Mouse (Mus musculus) heart, adult 8-10 months (tissue): ENCODE results near the gene Clec11a. TPM values are rescaled to one million over a fixed set of nuclear protein-coding genes. Genes with fewer than 3 reads are reported as not detected.

Source experiments
- DNase-seq: peaks from one replicate; pipeline ENCODE4 v3.0.0; 2022; ENCODE audit warnings: low spot score
- total RNA-seq, 4 experiments: library from RNA; stranded (reverse); gene quantifications; 2 replicates each; pipeline ENCODE4 v1.2.4; 2022

Gene Clec11a
- 1 to 10 TPM in 1 of 4 experiments, under 1 TPM in 3; 0.41 to 1.2 (median 0.67) TPM for total RNA-seq

DNA sequence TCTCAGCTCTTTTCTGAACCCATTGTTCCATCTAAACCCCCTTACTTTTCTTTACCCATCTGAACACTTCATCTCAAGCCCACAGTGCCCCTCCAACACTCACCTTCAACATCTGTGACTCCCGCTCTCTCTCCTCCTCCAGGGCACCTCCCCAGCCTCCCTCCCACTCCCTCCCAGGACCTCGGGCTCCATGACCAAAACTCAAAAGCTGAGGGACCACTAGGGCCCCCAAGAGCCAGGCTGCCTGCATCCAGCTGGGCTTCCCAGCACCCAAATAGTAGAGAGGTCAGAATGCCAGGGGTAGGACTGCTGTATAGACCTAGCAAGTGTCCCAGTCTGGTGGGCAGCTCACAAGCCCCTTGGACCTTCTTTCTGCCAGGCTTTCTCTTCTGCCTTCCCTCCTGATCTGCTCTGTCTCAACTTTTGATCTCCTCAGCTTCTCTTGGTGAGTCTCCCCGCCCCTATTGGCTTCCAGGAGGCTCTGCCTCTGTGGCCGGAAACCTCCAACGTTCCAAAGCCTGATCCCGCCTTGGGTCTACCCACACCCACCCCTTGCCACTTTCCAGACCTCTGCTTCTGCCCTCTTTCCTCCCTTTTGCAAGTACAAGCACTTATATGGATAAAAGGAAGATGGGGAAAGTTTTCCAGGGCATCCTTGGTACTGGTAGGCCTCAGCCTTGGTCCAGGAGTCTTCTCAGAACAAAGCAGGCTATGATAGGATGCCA, at the start of gene Clec11a:
Clec11a (minus strand) TSS at position 387 of the 725 bp plus-strand sequence.
- DNase-seq = no peak

- no peak for DNase-seq
Observed at GRCm38 (mm10) chr7:44355411-44355810, 48.7 kb upstream of the Clec11a start.

GRCm38 (mm10) chr7:44353601-44354340, 47.1 kb upstream of the Clec11a start:
- DNase-seq = no peak

- DNase-seq = no peak
Observed at GRCm38 (mm10) chr7:44352750-44353600, 46.3 kb upstream of the Clec11a start.

DNA sequence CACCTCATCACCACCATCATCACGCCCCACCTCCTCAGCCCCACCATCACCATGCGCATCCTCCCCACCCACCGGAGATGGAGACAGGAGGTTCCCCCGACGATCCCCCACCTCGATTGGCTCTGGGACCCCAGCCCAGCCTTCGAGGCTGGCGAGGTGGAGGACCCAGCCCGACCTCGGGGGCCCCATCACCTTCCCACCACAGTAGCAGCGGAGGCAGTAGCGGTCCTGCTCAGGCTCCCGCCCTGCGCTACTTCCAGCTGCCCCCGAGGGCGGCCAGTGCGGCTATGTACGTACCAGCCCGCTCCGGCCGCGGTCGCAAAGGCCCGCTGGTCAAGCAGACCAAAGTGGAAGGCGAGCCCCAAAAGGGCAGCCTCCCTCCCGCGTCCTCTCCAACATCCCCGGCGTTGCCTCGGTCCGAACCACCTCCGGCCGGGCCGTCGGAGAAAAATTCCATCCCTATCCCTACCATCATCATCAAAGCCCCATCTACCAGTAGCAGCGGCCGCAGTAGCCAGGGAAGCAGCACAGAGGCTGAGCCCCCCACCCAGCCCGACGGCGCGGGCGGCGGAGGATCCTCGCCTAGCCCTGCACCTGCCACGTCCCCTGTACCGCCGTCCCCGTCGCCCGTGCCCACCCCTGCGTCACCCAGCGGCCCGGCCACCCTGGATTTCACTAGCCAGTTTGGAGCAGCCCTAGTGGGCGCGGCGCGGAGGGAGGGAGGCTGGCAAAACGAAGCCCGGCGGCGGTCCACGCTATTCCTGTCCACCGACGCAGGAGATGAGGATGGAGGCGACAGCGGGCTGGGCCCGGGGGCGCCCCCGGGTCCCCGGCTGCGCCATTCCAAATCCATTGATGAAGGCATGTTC, 45.4 kb upstream of the Clec11a start:
- DNase-seq = no peak

DNA sequence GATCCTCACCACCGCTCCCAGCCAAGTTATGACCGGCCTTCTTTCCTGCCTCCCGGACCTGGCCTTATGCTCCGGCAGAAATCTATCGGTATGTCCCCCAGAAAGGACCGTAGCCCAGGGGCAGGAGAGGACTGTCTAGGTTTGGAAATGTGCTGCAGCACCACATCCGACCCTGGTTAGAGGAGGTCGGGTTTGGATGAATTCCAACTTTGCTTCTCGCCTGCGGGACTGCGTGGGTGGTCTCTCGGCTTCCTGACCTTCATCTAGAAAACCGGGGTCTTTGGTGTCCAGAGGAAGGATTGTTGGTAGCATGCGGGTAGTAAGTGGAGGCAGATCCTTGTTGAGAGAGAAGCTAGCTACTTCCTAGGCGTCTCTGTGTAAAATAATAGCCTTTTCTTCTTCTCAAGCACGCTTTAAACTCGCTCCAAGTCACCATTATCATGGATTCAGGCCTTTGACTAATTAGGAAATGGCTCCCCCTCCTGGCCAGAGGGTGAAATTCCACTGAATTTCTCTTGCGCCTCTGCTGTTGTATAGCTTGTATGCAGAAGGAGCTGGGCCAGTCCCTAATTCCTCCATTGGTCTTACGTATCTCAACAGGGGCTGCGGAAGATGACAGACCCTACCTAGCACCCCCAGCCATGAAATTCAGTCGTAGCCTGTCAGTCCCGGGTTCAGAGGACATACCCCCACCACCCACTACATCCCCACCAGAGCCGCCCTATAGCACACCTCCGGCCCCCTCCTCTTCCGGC, 44.4 kb upstream of the Clec11a start:
- DNase-seq = peak; percentile 79

DNA sequence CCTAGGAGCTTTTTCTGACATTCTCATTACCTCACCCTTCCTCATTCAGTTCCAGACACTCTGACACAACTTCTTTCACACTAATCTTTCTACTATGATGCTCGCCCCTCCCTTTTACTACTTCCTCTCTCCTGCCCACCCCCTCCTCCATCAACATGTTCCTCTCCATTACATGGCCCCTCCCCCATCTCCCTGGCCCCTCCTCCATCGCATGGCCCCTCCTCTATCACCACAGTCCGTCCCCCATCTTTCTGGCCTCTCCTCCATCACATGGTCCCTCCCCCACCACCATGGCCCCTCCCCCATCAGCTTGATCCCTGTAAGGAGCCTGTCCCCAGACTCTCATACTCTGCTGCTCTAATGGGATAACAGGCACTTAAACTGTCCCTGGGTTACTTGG, 42.3 kb upstream of the Clec11a start:
- no peak for DNase-seq

DNA sequence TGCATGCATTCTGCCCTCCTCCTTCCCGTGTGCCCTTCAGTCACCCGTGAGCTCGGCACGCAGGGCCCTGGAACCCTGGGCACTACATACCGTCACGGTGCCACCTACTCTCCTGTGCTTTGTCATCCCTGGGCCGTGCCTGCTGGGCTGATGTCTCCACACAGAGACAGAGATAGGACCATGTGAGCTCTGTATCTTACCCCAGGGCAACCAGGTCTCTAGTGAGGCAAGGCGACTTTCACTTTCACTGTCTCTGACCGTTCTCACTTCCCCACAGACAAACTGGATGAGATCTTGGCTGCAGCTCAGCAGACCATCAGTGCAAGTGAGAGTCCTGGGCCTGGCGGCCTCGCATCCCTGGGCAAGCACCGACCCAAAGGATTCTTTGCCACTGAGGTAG, 37.9 kb upstream of the Clec11a start:
- DNase-seq = no peak

- no peak for DNase-seq
Observed at GRCm38 (mm10) chr7:44343459-44344015, 36.8 kb upstream of the Clec11a start.

DNA sequence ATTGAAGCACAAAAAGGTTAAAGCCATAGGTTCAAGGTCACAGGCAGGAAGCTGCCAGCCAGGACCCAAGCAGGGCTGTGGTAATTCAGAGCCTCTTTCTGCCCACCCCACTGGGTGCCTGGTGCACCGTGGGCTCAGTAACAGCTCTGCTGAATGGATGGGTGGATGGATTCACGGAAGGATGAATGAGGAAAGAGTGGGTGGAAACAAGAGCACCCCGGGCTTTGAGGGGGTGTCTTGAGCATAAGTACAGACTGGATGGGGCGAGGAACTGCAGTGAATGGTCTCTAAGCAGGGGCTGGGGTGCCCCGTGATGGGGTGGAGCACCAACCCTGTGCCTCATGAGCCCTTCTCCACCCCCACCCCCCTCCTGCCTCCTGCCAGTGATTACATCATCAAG, 35.0 kb upstream of the Clec11a start:
- DNase-seq = no peak

DNA sequence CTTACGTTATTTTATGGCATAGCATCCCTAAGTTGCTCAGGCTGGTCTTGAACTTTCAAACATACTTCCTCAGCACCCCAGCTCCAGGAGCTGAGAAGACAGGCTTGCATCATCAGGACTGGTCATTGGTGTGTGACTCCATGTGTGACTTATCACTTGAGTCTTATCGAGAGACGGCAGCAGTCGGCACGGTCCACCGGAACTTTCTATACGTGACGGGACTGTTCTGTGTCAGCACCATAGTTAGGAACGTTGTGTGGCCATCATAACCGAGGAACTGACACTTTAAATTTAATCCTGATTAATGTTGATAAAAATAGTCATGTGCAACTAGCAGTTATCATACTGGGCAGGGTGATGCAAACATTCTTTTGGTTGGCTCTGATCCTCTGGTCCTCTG, 34.4 kb upstream of the Clec11a start:
- no peak for DNase-seq

DNA sequence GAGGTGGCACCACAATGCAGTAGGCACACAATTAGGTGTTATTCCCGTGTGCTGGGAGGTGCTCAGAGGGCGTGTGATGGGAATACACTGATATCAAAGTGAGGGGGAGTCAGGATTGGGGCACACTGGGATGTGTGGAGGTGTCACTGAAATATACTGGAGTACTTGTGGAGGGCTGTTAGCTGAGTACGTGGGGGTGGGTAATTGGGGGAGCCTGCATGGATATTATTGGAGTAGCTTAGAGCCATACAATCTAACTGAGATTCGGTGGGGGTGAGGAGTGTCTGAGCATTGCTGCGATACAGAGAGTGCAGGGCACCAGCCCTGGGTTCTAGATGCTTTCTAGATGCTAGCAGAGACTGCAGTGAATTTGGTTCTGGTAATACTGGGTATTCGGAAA, 33.5 kb upstream of the Clec11a start:
- no peak for DNase-seq

- DNase-seq = no peak
Observed at GRCm38 (mm10) chr7:44337121-44337849, 30.6 kb upstream of the Clec11a start.

DNA sequence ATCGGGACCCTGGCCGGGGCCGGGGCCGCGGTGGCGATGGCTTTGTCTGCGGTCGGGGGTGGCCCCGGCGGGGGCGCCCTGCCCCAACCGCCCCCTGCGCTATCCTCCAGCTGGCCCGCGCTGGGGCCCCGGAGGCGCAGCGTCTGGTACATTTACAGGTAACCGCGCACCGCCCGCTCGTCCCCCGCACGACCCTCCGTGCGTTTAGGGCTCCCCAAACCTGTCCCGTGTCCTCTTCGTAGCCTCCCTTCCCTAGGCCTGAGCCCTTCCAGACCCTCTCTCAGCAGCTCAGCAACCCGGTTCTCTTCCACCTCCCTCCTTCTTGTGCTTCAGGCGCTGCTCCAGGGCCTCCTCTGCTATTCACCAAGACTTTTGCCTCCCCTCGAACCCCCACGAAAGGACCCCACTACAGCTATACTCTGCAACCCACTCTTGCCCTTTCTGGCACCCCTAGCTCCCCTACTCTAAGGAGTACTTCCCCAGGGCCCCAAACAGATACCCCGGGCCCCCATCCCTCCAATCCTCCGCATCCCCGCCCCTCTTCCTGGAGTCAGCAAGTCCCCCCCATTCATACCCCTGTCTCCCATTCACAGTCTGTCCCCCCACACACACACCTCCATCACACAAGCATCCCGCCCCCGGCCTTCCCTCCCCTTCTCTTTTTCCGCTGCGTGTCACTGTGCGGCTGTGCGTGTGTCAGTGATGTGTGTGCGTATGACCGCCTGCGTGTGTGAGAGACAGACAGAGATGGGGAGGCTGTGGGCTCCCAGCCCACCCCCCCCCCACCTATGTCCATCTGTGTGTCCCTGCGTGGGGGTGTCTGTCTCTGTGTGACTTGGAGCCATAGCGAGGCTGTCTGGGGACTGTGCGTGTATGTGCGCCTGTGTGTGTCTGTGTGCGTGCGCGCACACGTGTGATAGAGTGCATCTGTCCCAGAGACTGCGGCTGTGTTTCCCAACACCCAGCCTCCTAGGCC, 29.6 kb upstream of the Clec11a start:
- DNase-seq = no peak

- DNase-seq = no peak
Observed at GRCm38 (mm10) chr7:44335031-44335878, 28.6 kb upstream of the Clec11a start.

GRCm38 (mm10) chr7:44334139-44334538, 27.4 kb upstream of the Clec11a start:
- DNase-seq = no peak

DNA sequence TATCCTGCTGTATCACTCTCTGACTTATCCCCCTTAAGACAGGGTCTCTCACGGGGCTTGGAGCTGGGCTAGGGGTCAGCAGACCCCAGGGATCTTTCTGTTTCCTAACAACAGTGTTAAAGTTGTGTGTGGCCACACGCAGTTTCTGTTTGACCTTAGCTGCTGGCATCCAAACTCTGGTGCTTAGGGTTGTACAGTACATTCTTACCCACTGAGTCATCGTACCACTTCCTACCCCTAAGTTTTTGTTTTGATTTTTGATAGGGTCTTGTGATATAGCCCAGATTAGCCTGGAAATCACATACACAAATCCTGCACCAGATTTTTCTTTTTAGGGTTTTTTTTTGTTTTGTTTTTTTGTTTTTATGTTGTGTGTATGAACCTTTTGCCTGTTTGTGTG, 25.6 kb upstream of the Clec11a start:
- DNase-seq = no peak
